Mouse (Mus musculus) ES-Bruce4 (cell line): ENCODE measurements around the gene Ahcy.

ENCODE experiments used
- CTCF ChIP-seq: IDR thresholded peaks from one replicate; pipeline ENCODE4 v1.8.1; 2011; ENCODE audit warnings: low read depth, low read length
- EP300 ChIP-seq: IDR thresholded peaks from 2 replicates; pipeline ENCODE4 v1.6.1; 2011; ENCODE audit warnings: low read depth, low read length; ENCODE audit not compliant: insufficient read depth

- peak; percentile 85 for TF ChIP-seq CTCF
- no peak for TF ChIP-seq EP300
Observed at GRCm38 (mm10) chr2:155082121-155082803, 8.0 kb upstream of the Ahcy start.
